Mouse (Mus musculus) ovary, adult 10 weeks (tissue): ENCODE results near the gene Gm49425. TPM values are rescaled to one million over a fixed set of nuclear protein-coding genes. Genes with fewer than 3 reads are reported as not detected.

ENCODE experiments used
- polyA plus RNA-seq: library from polyadenylated mRNA; stranded (reverse); fragments of 350-450 nt; fragmentation: Illumina TruSeq; extraction: RNeasy Lipid Tissue Mini Kit (QIAGEN cat#74804); gene quantifications from one replicate; pipeline ENCODE4 v1.2.3, GENCODE M21; 2014

The Gm49425 gene
- polyA plus RNA-seq, result not detected

GRCm38 (mm10) chr15:101517161-101517560, at the start of gene Gm49425:
Gm49425 (minus strand) TSS chr15:101517261.

DNA sequence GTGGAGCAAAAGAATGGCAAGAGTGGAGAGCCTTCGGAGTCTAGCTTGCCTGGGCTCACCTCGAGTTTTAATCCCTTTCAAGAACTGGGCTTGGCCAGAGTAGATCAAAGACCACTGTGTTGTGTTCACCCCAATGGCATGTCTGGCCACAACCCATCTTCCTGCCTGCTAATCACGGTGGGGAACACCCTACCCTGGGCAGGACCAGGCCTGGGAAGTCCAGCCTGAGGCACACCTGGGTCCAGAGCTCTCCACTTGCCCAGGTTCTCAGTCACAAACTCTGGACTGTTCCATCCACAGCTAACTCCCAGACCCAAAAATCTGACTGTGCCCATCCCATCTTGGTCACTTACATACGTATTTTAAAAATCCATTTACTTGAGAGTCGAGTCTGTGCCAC, 45.8 kb upstream of the Gm49425 start, which contains the start of gene Krt90:
Krt90 (minus strand) TSS at position 101 of the 400 bp plus-strand sequence.

DNA sequence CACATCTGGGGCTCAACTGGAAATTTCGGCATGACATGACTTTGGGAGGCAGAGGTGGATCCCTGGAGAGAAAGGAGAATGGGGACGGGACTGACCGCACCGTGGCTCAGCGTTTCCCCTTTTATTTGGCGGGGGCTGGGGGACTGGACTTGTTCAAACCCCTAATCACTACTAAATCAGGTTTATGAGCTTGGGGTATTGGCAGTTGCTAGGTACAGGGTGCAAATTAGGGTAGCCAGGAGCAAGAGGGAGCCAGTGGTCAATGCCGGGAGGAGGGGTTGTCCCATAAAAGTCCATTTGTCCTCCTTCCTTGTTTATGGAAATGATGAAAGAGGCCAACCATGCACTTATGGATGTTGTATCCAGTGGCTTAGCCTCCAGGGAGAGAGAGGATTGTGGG, 33.5 kb upstream of the Gm49425 start, which contains the start of gene Krt82:
Krt82 (minus strand) TSS at position 101 of the 400 bp plus-strand sequence.

GRCm38 (mm10) chr15:101532720-101533119, 15.7 kb upstream of the Gm49425 start, which contains the start of gene Krt84:
Krt84 (minus strand) TSS chr15:101532820.

DNA sequence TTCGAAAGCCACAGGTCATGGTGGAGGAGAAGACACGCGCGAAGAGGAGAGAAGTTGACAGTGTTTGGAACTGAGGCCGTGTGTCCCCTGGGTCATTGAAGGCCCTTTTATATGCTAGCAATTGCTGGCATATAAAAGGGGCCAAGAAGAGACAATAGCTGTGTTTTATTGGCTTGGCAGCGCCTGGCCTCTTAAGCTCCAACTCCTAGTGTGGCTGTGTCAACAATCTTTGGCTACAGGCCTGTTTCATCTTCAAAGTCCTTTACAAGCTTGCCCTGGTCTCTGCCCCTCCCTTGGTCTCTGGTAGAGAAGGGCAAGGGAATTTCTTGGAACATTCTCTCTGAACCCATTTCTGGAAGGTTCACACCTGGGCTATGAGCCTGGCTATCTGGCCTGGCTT, 25.6 kb downstream of the Gm49425 start, which contains the start of gene Krt83:
Krt83 (minus strand) TSS at position 82 of the 400 bp plus-strand sequence.

GRCm38 (mm10) chr15:101472952-101473528, 44.0 kb downstream of the Gm49425 start, which contains the start of gene Krt86:
Krt86 (plus strand) TSS chr15:101473478.

Other genes with a start within 250 kb of the Gm49425 start
- gene Atg101, start 233.0 kb downstream of the Gm49425 start, polyA plus RNA-seq, result not detected
- gene 6030408B16Rik, start 224.0 kb downstream of the Gm49425 start, polyA plus RNA-seq, result 1.1 TPM
- 0.31 TPM for gene Krt80, start 147.1 kb downstream of the Gm49425 start, polyA plus RNA-seq
- gene Krt7, start 106.2 kb downstream of the Gm49425 start, polyA plus RNA-seq, result 1.5 TPM
- gene Krt87, start 78.5 kb downstream of the Gm49425 start, polyA plus RNA-seq, result not detected
- gene Krt88, start 69.5 kb downstream of the Gm49425 start, polyA plus RNA-seq, result not detected
- gene Krt81, start 53.5 kb downstream of the Gm49425 start, polyA plus RNA-seq, result not detected
- not detected for gene Krt86, start 43.8 kb downstream of the Gm49425 start, polyA plus RNA-seq
- gene Krt83, start 25.7 kb downstream of the Gm49425 start, polyA plus RNA-seq, result not detected
- gene Krt84, start 15.6 kb upstream of the Gm49425 start, polyA plus RNA-seq, result 1.2 TPM
- gene Krt82, start 33.4 kb upstream of the Gm49425 start, polyA plus RNA-seq, result not detected
- gene Krt90, start 45.7 kb upstream of the Gm49425 start, polyA plus RNA-seq, result not detected
- not detected for gene Krt75, start 56.6 kb upstream of the Gm49425 start, polyA plus RNA-seq
- not detected for gene Gm5414, start 110.9 kb upstream of the Gm49425 start, polyA plus RNA-seq
- gene Gm5478, start 130.1 kb upstream of the Gm49425 start, polyA plus RNA-seq, result not detected
- not detected for gene Krt6b, start 163.0 kb upstream of the Gm49425 start, polyA plus RNA-seq
- not detected for gene Krt6a, start 177.0 kb upstream of the Gm49425 start, polyA plus RNA-seq
- gene Krt5, start 195.6 kb upstream of the Gm49425 start, polyA plus RNA-seq, result not detected
- gene Krt71, start 225.8 kb upstream of the Gm49425 start, polyA plus RNA-seq, result not detected